Mouse (Mus musculus) limb, embryonic 12.5 days (tissue): ENCODE results near the gene Nudt8. TPM values are rescaled to one million over a fixed set of nuclear protein-coding genes. Genes with fewer than 3 reads are reported as not detected.
A peak's percentile ranks its signal among the peaks of the same experiment; 100 is the strongest.

Source experiments
- ATAC-seq: fragments of 200-750 bp; cut with Nextera tagmentation; 2 replicates; pipeline ENCODE4 v1.8.0; 2017; ENCODE audit warnings: low read depth, moderate TSS enrichment; ENCODE audit not compliant: insufficient number of reproducible peaks, insufficient read depth, low FRiP score, low TSS enrichment
- H3K27ac ChIP-seq: fragments of 300-500 bp; sonication (generic); 2 replicates; pipeline ENCODE4 v1.5.1; 2016; ENCODE audit warnings: mild to moderate bottlenecking, moderate library complexity
- H3K27me3 ChIP-seq: fragments of 300-500 bp; sonication (generic); 2 replicates; pipeline ENCODE4 v1.6.1; 2016; ENCODE audit warnings: mild to moderate bottlenecking, moderate library complexity
- H3K36me3 ChIP-seq: fragments of 300-500 bp; sonication (generic); 2 replicates; pipeline ENCODE4 v1.6.1; 2016; ENCODE audit warnings: mild to moderate bottlenecking, moderate library complexity
- H3K4me1 ChIP-seq: fragments of 300-500 bp; sonication (generic); replicated peaks from 2 replicates; pipeline ENCODE4 v1.6.1; 2016
- H3K4me2 ChIP-seq: fragments of 300-500 bp; sonication (generic); 2 replicates; pipeline ENCODE4 v1.6.1; 2016; ENCODE audit warnings: mild to moderate bottlenecking, moderate library complexity
- H3K4me3 ChIP-seq: fragments of 300-500 bp; sonication (generic); replicated peaks from 2 replicates; pipeline ENCODE4 v1.5.1; 2016; ENCODE audit warnings: mild to moderate bottlenecking
- H3K9ac ChIP-seq: fragments of 300-500 bp; sonication (generic); replicated peaks from 2 replicates; pipeline ENCODE4 v1.6.1; 2016; ENCODE audit warnings: mild to moderate bottlenecking, moderate library complexity
- H3K9me3 ChIP-seq: fragments of 300-500 bp; sonication (generic); 2 replicates; pipeline ENCODE4 v1.6.1; 2016; ENCODE audit warnings: mild to moderate bottlenecking, moderate library complexity
- whole genome bisulfite sequencing: fragments of 180-500 bp; shearing (Covaris S2); methylation state at CpG from one replicate; pipeline ENCODE4 v1.1.7; 2016; 5-methylcytosine and 5-hydroxymethylcytosine counted together
- polyA plus RNA-seq: library from polyadenylated mRNA; unstranded; fragments of >200 nt; fragmentation: Nextera tagmentation; extraction: Ambion mirVana; gene quantifications from 2 replicates; pipeline ENCODE4 v1.2.1, GENCODE M21; 2016

Nudt8 gene
- polyA plus RNA-seq, 1 experiment from 2014 or later, result 30.8 TPM

DNA sequence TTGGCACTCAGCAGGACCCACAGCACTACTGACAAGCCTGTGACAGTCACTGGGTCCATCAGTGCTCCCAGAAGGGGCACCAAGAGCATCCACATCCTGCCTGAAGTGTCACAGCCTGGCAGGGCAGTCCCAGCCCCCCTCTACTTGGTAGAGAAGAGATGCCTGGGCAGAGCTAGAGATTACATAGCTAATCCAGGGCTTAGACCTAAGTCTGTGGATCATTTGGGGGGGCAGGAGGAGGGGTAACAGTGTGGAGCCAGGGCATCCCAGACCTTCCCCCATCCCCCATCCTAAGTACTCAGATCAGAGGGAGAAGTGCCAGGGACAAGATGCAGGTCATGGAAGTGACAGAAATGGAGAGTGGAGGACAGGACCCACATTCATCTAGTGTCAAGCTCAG, 14.4 kb downstream of the Nudt8 start:
- Histone ChIP-seq H3K36me3 (peaks cover 12% of the 10 kb centered on the region; the same call in 1 of the 2 replicates), H3K4me2 (no peak overlapping the region), H3K9me3 (no peaks in the 10 kb centered on the region), H3K4me1 (peaks cover 16% of the 10 kb centered on the region; the same call in 1 of the 2 replicates), H3K4me3 (no peak overlapping the region), H3K9ac (no peak overlapping the region), H3K27me3 (no peaks in the 10 kb centered on the region), H3K27ac (no peak overlapping the region)
- no peak for ATAC-seq

GRCm38 (mm10) chr19:4015635-4016034, 15.3 kb downstream of the Nudt8 start:
- Histone ChIP-seq H3K27me3 (no peaks in the 10 kb centered on the region), H3K4me3 (no peak overlapping the region), H3K4me2 (no peak overlapping the region), H3K27ac (no peak overlapping the region), H3K36me3 (0 out of 2 replicates have a peak, but pooled peaks cover 5% of the 10 kb centered on the region), H3K9me3 (no peaks in the 10 kb centered on the region), H3K9ac (no peak overlapping the region), H3K4me1 (peaks cover 16% of the 10 kb centered on the region; the same call in 1 of the 2 replicates)
- no peak for ATAC-seq
- WGBS, result 67% methylated on average over 5 of the region's 5 CpGs

- Histone ChIP-seq H3K9me3 (no peaks in the 10 kb centered on the region), H3K27me3 (no peaks in the 10 kb centered on the region), H3K4me3 (no peak overlapping the region), H3K27ac (no peak overlapping the region), H3K4me2 (no peak overlapping the region), H3K4me1 (0 out of 2 replicates have a peak, but pooled peaks cover 6% of the 10 kb centered on the region), H3K9ac (no peak overlapping the region), H3K36me3 (no peaks in the 10 kb centered on the region)
- ATAC-seq, result no peak
- 57% methylated on average over 10 of the region's 10 CpGs for WGBS
Measured at GRCm38 (mm10) chr19:4017921-4018587, 17.7 kb downstream of the Nudt8 start.

GRCm38 (mm10) chr19:4018743-4019583, 18.6 kb downstream of the Nudt8 start:
- no peaks in the 10 kb centered on the region for H3K36me3 ChIP-seq

GRCm38 (mm10) chr19:4023185-4023584, 22.8 kb downstream of the Nudt8 start:
- Histone ChIP-seq H3K27ac (no peak overlapping the region), H3K9me3 (peaks cover 8% of the 10 kb centered on the region; the same call in 1 of the 2 replicates), H3K27me3 (no peaks in the 10 kb centered on the region), H3K9ac (no peak overlapping the region), H3K4me3 (no peak overlapping the region), H3K36me3 (no peaks in the 10 kb centered on the region), H3K4me1 (0 out of 2 replicates have a peak, but pooled peaks cover 6% of the 10 kb centered on the region), H3K4me2 (no peak overlapping the region)
- WGBS, result 77% methylated on average over 7 of the region's 7 CpGs
- no peak for ATAC-seq

More at GRCm38 (mm10) chr19:4018743-4019583, 18.6 kb downstream of the Nudt8 start:
- H3K4me3 ChIP-seq, result no peak overlapping the region
- no peak overlapping the region for H3K4me2 ChIP-seq
- H3K9ac ChIP-seq, result no peak overlapping the region
- 0 out of 2 replicates have a peak, but pooled peaks cover 6% of the 10 kb centered on the region for H3K4me1 ChIP-seq
- 41% methylated on average over 18 of the region's 18 CpGs for WGBS
- ATAC-seq, result peak; percentile 42; the same call in 1 of the 2 replicates
- no peaks in the 10 kb centered on the region for H3K27me3 ChIP-seq
- peak overlapping the region; percentile 23; the same call in 1 of the 2 replicates for H3K27ac ChIP-seq
- no peaks in the 10 kb centered on the region for H3K9me3 ChIP-seq

DNA sequence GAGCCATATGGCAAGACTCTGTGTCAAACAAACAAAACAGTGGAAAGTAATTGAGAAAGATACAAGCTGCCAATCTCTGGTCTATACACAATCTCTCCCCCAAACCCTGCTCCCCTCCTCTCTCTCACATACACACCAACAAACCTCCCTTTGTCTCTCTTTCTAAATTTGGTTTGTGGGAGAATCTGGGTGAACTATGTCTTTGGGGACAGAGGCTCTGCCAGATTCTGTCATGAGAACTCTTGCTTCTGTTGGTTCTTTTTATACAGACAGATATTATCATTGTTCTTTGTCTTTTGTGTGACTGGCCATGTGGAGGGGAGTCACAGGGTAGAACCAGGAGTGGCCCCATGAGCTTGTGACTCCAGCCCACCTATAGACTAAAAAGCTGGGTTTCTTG, 27.2 kb downstream of the Nudt8 start:
- H3K9me3 ChIP-seq, result peaks cover 8% of the 10 kb centered on the region; the same call in 1 of the 2 replicates
- no peak overlapping the region for H3K4me2 ChIP-seq
- no peaks in the 10 kb centered on the region for H3K4me1 ChIP-seq
- H3K9ac ChIP-seq, result no peak overlapping the region
- no peak for ATAC-seq
- no peak overlapping the region for H3K27ac ChIP-seq
- no peak overlapping the region for H3K4me3 ChIP-seq
- H3K36me3 ChIP-seq, result no peaks in the 10 kb centered on the region
- H3K27me3 ChIP-seq, result no peaks in the 10 kb centered on the region

- Histone ChIP-seq H3K27ac (no peak overlapping the region), H3K27me3 (no peaks in the 10 kb centered on the region), H3K4me3 (no peak overlapping the region), H3K4me1 (peaks cover 13% of the 10 kb centered on the region), H3K4me2 (no peak overlapping the region), H3K9me3 (no peaks in the 10 kb centered on the region), H3K36me3 (peaks cover 14% of the 10 kb centered on the region; the same call in 1 of the 2 replicates), H3K9ac (no peak overlapping the region)
- 70% methylated on average over 7 of the region's 7 CpGs for WGBS
- no peak for ATAC-seq
Measured at GRCm38 (mm10) chr19:4032668-4033067, 32.3 kb downstream of the Nudt8 start.

DNA sequence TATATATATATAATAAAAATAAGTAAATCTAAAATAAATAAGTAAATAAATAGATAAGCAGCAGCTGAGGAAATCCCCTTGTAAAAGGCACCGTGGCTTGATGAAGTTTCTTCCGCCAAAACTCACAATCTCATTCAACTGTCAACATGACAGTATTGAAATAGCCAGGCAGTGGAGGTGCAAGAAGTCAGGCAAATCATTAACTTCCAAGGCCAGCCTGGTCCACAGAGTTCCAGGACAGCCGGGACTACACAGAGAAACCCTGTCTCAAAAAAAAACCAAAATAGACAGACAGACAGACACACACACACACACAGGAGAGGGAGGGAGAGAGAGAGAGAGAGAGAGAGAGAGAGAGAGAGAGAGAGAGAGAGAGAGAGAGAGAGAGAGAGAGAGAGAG, 32.9 kb downstream of the Nudt8 start:
- Histone ChIP-seq H3K27me3 (no peaks in the 10 kb centered on the region), H3K4me2 (no peak overlapping the region), H3K9me3 (no peaks in the 10 kb centered on the region), H3K27ac (no peak overlapping the region), H3K36me3 (peaks cover 14% of the 10 kb centered on the region; the same call in 1 of the 2 replicates), H3K4me3 (no peak overlapping the region), H3K4me1 (peaks cover 15% of the 10 kb centered on the region), H3K9ac (no peak overlapping the region)
- 88% methylated on average over 3 of the region's 3 CpGs for WGBS
- ATAC-seq, result no peak

- H3K9me3 ChIP-seq, result no peaks in the 10 kb centered on the region
- ATAC-seq, result no peak
Measured at GRCm38 (mm10) chr19:4033742-4034141, 33.4 kb downstream of the Nudt8 start.

DNA sequence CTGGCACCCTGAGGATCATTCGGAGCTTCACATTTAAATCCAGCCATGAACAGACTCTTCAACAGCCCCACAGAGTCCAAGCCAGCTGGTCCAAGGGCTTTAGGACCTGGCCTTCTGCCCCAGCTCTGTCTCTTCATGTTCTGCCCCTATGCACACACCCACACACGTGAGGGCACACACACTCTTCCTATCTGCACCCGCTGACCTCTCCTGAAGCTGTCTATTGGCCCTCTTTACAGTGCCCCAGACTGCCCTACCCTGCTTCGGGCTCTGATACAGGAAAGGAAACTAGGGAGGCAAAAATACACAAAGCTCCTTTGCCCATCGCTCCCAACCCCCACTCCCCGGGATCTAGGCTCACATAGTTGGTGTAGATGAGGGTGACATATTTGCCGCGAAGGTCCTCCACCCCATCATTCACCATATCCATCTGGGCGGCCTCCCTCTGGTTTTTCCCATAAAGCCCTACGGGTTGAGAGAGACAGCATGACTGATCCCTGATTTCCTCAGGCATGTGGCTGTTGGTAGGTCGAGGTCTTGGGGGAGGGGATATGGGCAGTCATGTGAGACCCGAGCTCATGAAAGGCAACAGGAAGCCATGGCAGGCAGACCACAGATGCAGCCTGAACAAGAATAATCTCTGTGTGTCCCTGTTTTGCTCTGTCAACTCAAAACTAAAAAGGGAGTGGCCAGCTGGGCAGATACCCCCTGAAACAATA, 36.1 kb downstream of the Nudt8 start:
- H3K36me3 ChIP-seq, result peaks cover 14% of the 10 kb centered on the region; the same call in 1 of the 2 replicates
- peak overlapping the region; percentile 36; the same call in 1 of the 2 replicates for H3K4me2 ChIP-seq
- 75% methylated on average over 12 of the region's 12 CpGs for WGBS
- H3K4me1 ChIP-seq, result peaks cover 15% of the 10 kb centered on the region
- H3K27me3 ChIP-seq, result no peaks in the 10 kb centered on the region
- no peak overlapping the region for H3K27ac ChIP-seq
- no peaks in the 10 kb centered on the region for H3K9me3 ChIP-seq
- ATAC-seq, result no peak
- 0 out of 2 replicates have a peak overlapping the region, but pooled peaks have one; percentile 18 for H3K9ac ChIP-seq
- H3K4me3 ChIP-seq, result 0 out of 2 replicates have a peak overlapping the region, but pooled peaks have one; percentile 1

More at GRCm38 (mm10) chr19:4033742-4034141, 33.4 kb downstream of the Nudt8 start:
- H3K9ac ChIP-seq, result no peak overlapping the region
- no peak overlapping the region for H3K4me3 ChIP-seq
- WGBS, result 70% methylated on average over 5 of the region's 5 CpGs
- H3K36me3 ChIP-seq, result peaks cover 14% of the 10 kb centered on the region; the same call in 1 of the 2 replicates
- no peak overlapping the region for H3K27ac ChIP-seq
- no peaks in the 10 kb centered on the region for H3K27me3 ChIP-seq
- peaks cover 15% of the 10 kb centered on the region for H3K4me1 ChIP-seq
- no peak overlapping the region for H3K4me2 ChIP-seq
